Mouse (Mus musculus): ENCODE data around the gene Cemip.

DNA sequence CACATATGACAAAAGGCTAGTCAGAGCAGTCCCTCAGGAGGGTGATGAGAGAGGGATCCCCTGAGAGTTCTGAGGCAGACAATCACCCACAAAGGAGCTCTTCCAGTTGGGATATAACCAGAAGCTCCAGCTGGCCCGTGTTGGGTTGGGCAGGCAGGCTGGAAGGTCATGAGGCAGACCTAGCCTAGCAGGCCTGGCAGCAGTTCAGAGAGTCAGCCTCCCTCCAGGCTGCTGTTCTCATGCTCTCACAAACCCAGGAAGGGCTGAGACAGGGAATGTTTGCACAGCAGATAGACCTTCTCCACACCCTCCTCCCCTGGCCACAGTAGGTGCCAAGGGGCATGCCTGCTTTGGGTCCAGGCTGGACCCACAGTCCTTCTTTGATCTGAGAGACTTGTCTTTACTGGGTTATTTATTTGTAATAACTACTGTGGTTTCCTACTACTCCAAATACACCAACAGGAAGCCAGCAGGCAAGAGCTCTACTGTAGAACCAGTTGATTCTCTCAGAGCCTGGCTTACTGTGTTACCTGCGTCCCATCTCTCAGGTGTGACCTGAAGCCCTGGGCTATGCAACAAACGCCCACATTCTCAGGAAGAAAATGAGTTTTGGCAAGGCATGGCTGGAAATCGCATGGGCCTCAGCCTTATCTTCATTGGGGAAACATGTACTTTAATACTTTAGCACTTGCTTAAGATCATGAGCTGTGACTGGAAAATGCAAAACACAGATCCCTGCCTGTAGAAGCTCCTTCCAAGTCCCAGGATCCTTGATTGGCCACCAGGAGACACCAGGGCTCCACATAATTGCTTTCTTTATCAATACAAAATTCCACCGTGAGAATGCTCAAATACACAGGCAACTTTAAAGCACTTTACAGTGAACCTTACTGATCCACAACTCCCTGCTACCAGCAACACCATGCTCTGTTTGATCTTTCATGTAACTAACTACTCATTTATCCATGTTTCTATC, 67.7 kb downstream of the Cemip start:
- TF ChIP-seq CTCF (IDR thresholded peaks at IDR 0.05; ENCODE audit: borderline replicate concordance, extremely low read depth, insufficient read depth, insufficient read length) (no peak), POLR2A (IDR thresholded peaks at IDR 0.05; ENCODE audit: borderline replicate concordance, extremely low read depth, insufficient read depth, insufficient read length, poor library complexity, severe bottlenecking) (no peak)
